Mouse (Mus musculus) forebrain, embryonic 13.5 days (tissue): ENCODE results near the gene Eif4e1b. TPM values are rescaled to one million over a fixed set of nuclear protein-coding genes. Genes with fewer than 3 reads are reported as not detected.

ENCODE experiments used
- ATAC-seq: fragments of 200-750 bp; cut with Nextera tagmentation; 2 replicates; pipeline ENCODE4 v1.8.0; 2017
- H3K27ac ChIP-seq: fragments of 300-500 bp; sonication (generic); 2 replicates; pipeline ENCODE4 v1.5.1; 2015; ENCODE audit warnings: inconsistent platforms, mild to moderate bottlenecking, moderate library complexity
- H3K27me3 ChIP-seq: fragments of 300-500 bp; sonication (generic); 2 replicates; pipeline ENCODE4 v1.6.1; 2015; ENCODE audit warnings: mild to moderate bottlenecking, inconsistent platforms
- H3K36me3 ChIP-seq: fragments of 300-500 bp; sonication (generic); 2 replicates; pipeline ENCODE4 v1.6.1; 2015; ENCODE audit warnings: mild to moderate bottlenecking, inconsistent platforms; ENCODE audit not compliant: poor library complexity, severe bottlenecking
- H3K4me1 ChIP-seq: fragments of 300-500 bp; sonication (generic); 2 replicates; pipeline ENCODE4 v1.6.1; 2015; ENCODE audit warnings: inconsistent platforms
- H3K4me2 ChIP-seq: fragments of 300-500 bp; sonication (generic); 2 replicates; pipeline ENCODE4 v1.6.1; 2015; ENCODE audit warnings: inconsistent platforms, mild to moderate bottlenecking, moderate library complexity
- H3K4me3 ChIP-seq: fragments of 300-500 bp; sonication (generic); 2 replicates; pipeline ENCODE4 v1.5.1; 2015; ENCODE audit warnings: mild to moderate bottlenecking, inconsistent platforms
- H3K9ac ChIP-seq: fragments of 300-500 bp; sonication (generic); 2 replicates; pipeline ENCODE4 v1.6.1; 2015; ENCODE audit warnings: mild to moderate bottlenecking, inconsistent platforms
- H3K9me3 ChIP-seq: fragments of 300-500 bp; sonication (generic); replicated peaks from 2 replicates; pipeline ENCODE4 v1.6.1; 2016; ENCODE audit warnings: inconsistent platforms
- WGBS: fragments of 180-500 bp; shearing (Covaris S2); methylation state at CpG from one replicate; pipeline ENCODE4 v1.1.7; 2015; 5-methylcytosine and 5-hydroxymethylcytosine counted together
- polyA plus RNA-seq: library from polyadenylated mRNA; unstranded; fragments of >200 nt; fragmentation: Nextera tagmentation; extraction: Ambion mirVana; gene quantifications from 2 replicates; pipeline ENCODE4 v1.2.1, GENCODE M21; 2015

The Eif4e1b gene
- polyA plus RNA-seq, 1 experiment from 2014 or later = not detected

DNA sequence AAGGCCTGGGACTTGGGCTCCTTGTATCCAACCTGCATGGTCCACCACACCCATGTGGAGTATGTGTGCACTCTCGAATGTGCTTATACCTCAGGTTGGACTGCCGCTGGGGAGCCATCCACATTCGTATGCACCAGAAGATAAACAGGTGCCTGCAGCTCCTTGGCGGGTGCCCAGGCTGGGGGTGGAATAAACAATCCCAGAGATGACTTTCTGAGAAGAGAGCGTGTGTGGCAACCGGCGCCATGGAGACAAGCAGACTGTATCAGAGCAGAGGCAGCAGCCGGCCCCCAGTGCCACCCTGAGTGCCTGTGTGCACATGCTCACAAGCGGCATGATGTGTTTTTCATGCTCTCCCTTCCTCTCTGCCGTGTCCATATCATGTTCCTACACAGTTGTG, 31.1 kb upstream of the Eif4e1b start:
- H3K9me3 ChIP-seq = no peaks in the 10 kb centered on the region
- H3K27me3 ChIP-seq = peaks cover 33% of the 10 kb centered on the region
- no peaks in the 10 kb centered on the region; the same call in 1 of the 2 replicates for H3K36me3 ChIP-seq
- WGBS = 57% methylated on average over 10 of the region's 10 CpGs
- no peak overlapping the region for H3K4me3 ChIP-seq
- no peak overlapping the region for H3K9ac ChIP-seq
- H3K4me2 ChIP-seq = no peak overlapping the region
- no peak for ATAC-seq
- H3K4me1 ChIP-seq = peaks cover 67% of the 10 kb centered on the region
- H3K27ac ChIP-seq = 0 out of 2 replicates have a peak overlapping the region, but pooled peaks have one; percentile 2

DNA sequence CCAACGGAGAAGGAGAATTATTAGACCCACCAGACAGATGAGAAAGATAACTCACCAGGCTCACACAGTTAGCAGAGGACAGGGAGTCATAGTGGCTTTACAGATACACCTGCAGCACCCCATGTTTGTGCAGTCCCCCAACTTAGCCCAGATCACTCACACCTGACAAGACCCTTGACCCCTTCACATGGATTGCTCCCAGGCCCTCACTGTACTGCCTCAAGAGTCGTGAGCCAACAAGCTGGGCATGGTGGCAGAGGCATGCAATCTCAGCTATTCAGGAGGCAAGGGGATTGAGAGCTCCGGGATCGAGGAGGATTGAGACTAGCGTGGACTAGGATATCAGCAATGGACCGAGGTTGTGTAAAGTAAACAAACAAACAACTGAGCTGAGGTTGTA, 30.1 kb upstream of the Eif4e1b start:
- peaks cover 62% of the 10 kb centered on the region for H3K4me1 ChIP-seq
- no peak for ATAC-seq

DNA sequence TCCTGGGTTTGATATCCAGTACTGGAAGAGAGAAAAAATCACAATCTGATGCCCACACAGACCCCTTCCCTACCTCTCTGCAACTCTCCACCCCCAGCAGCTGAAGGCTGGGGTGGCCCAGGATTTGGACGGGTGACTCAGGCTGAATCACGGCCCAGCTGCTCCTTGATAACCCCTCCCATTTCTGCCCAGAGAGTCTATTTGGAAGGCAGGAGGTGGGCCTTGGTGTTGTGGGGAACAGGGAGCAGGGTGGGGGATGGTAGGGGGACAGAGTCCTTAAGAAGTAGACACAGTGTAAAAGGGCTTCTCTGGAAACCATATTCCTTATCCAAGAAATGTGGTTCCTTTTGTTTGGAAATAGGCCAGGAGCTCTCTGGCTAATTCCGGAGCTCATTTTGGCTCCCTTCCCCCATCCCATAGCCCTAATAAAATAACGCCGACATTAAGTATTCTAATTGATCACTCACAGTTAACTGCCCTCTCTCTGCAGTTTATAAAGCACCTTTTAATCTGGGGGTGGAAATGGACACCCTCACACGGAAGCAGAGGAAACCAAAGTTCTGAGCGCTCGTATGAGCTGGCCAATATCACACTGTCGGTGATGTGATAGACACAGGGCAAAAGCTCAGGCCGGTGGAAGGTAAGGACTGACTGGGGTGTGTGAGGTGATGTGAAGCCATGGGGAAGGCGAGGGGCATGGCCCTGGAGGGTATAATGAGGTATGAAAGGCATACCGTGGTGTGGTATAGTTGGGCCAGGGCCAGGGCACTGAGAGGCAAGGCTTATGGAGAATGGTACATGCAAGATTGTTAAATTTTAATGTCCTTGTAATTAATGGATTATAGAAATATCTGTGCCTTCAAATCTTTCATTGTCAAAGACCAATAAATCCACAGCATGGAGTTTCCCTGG, 29.4 kb upstream of the Eif4e1b start:
- peaks cover 33% of the 10 kb centered on the region for H3K27me3 ChIP-seq

More for the DNA sequence above, 30.1 kb upstream of the Eif4e1b start:
- Histone ChIP-seq H3K27ac (no peak overlapping the region), H3K36me3 (no peaks in the 10 kb centered on the region), H3K9ac (no peak overlapping the region), H3K27me3 (peaks cover 33% of the 10 kb centered on the region), H3K9me3 (no peaks in the 10 kb centered on the region), H3K4me2 (no peak overlapping the region), H3K4me3 (no peak overlapping the region)
- 64% methylated on average over 6 of the region's 6 CpGs for WGBS

DNA sequence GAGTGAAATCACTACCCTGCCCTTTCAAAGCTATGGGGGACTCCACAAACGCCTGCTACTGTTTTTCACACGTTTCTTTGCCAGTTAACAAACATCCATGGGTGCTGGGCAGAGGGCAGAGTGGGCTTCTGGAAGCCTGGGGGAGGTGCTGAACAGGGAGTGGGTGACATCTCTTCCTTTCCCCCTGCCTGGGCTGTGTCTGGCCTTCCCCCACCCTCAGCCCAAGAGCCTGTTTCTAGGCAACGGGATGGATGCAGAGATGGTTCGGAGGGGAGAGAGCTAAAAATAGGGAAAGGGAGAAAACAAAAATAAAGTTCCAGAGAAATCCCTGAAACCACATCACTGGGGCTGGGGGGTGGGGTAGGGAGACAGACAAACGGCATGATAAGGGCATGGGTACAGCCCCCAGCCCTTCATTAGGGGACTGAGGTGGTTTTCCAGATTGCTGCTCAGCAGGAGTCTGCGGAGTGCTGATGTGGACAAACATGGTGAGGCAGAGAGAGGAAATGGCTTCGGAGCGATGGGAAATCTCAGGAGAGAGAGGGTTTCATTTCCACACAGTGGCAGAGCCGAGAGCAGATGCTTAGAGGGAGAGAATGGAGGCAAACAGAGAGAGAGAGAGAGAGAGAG, 28.5 kb upstream of the Eif4e1b start:
- no peak for ATAC-seq
- H3K9ac ChIP-seq = peak overlapping the region; percentile 31; the same call in 1 of the 2 replicates
- H3K4me2 ChIP-seq = peak overlapping the region; percentile 25
- no peaks in the 10 kb centered on the region for H3K9me3 ChIP-seq
- no peaks in the 10 kb centered on the region for H3K36me3 ChIP-seq
- peaks cover 35% of the 10 kb centered on the region for H3K27me3 ChIP-seq
- H3K27ac ChIP-seq = peak overlapping the region; percentile 72
- H3K4me1 ChIP-seq = peaks cover 70% of the 10 kb centered on the region
- H3K4me3 ChIP-seq = no peak overlapping the region
- WGBS = 22% methylated on average over 9 of the region's 9 CpGs

More for the DNA sequence above, 29.4 kb upstream of the Eif4e1b start:
- 37% methylated on average over 12 of the region's 12 CpGs for WGBS
- no peak for ATAC-seq
- no peaks in the 10 kb centered on the region for H3K36me3 ChIP-seq
- H3K27ac ChIP-seq = no peak overlapping the region
- H3K9ac ChIP-seq = no peak overlapping the region
- peak overlapping the region; percentile 15; the same call in 1 of the 2 replicates for H3K4me2 ChIP-seq
- no peaks in the 10 kb centered on the region for H3K9me3 ChIP-seq
- H3K4me1 ChIP-seq = peaks cover 67% of the 10 kb centered on the region
- no peak overlapping the region for H3K4me3 ChIP-seq

DNA sequence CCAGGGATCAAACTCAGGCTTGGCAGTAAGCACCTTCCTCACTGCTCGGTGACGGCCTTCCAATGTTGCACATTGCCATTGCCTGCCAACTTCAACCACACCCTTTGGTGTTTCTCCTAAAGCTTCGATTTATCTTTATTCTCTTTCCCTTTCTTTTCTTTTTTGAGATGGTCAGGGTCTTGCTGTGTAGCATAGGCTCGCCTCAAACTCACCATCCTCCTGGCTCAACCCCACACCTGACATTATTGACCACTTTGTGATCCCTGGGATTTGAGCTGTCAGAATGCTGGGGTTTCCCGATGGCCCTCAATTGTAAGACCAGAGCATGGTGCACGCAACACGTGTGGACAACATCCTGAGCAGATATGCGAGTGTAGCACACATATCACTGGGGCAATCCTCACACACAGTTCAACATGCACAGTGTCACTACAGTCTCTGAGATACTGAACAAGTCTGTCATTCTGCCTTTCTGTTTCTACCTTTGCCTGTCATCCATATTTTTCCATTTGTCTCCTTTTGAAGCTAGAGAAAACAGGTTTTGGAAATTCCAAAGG, 27.6 kb upstream of the Eif4e1b start:
- 87% methylated on average over 8 of the region's 8 CpGs for WGBS
- Histone ChIP-seq H3K4me3 (no peak overlapping the region), H3K27ac (peak overlapping the region; percentile 72; the same call in 1 of the 2 replicates), H3K9me3 (no peaks in the 10 kb centered on the region), H3K4me2 (no peak overlapping the region), H3K27me3 (peaks cover 34% of the 10 kb centered on the region), H3K9ac (no peak overlapping the region), H3K36me3 (no peaks in the 10 kb centered on the region), H3K4me1 (peaks cover 76% of the 10 kb centered on the region)
- ATAC-seq = no peak

DNA sequence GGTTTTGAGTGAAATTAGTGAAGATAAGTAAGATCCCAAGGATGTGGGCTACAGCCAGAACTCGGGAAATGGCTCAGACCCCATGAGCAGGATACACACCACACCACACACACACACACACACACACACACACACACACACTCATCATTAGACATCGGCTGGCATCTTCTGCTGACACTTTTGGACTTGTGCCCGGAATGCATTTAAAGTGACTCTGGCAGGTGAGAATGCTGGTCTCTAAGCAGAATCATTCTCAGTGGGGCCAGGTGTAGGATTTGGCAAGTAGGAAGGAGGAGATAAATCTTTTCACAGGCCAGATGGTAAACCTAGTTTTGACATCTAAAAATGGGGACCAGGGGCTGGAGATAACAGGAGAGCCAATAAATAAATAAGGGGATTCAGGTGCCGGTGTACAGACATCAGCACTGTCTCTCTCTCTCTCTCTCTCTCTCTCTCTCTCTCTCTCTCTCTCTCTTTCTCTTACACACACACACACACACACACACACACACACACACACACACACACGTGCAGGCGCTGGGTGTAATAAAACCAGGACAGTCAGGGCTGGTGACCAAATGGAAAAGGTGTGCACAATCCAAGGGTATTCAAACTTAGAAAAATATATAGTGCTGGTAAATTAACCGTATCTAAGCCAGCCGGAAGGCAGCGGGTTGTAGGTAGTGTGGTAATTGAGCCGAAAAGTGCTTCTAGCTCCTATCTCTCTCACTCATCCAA, 26.5 kb upstream of the Eif4e1b start:
- Histone ChIP-seq H3K9me3 (no peaks in the 10 kb centered on the region), H3K4me3 (peak overlapping the region; percentile 46), H3K27ac (peak overlapping the region; percentile 95), H3K27me3 (peaks cover 32% of the 10 kb centered on the region), H3K4me1 (peaks cover 76% of the 10 kb centered on the region), H3K9ac (peak overlapping the region; percentile 61), H3K4me2 (peak overlapping the region; percentile 76), H3K36me3 (no peaks in the 10 kb centered on the region)
- ATAC-seq = peak; percentile 3; the same call in 1 of the 2 replicates
- 29% methylated on average over 10 of the region's 10 CpGs for WGBS

DNA sequence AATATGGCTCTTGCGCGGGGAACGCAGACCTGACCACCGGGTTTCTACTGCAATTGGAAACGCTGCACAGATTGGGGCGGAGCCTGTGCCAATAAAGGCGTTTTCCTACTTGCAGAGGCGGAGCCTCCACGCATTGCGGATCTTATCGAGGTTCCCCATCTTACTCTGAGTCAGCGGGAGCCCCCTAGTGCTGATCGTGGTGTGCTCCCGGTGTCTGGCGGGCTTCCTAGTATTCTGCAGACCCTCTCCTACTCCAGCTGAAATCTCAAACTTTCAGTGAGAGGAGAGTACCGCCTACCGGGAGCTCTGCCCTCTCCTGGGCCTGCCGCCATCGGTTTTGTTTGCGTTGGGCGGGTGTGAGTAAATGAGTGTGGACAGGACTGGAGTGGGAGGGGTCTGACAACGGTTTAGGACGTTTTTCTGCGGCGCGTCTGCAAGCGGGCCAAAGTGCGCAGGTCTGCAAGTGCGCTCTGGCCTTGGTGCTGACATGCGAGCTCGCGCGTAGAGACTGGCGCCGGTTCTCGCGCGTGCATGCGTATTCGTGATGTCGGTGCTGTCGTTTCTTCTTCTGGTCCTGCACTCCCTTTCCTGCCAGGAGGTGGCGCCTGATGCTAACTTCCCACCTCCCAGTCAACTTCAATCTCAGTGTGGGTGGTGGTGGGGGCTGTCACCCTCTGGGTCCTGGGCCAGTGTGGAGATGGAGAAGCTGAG, 25.6 kb upstream of the Eif4e1b start:
- no peaks in the 10 kb centered on the region for H3K36me3 ChIP-seq
- peak overlapping the region; percentile 76 for H3K4me2 ChIP-seq
- peak overlapping the region; percentile 46 for H3K4me3 ChIP-seq
- peak; percentile 82 for ATAC-seq
- peak overlapping the region; percentile 61 for H3K9ac ChIP-seq
- H3K4me1 ChIP-seq = peaks cover 66% of the 10 kb centered on the region
- under 1% methylated on average over 43 of the region's 43 CpGs for WGBS
- H3K27me3 ChIP-seq = peaks cover 34% of the 10 kb centered on the region
- no peaks in the 10 kb centered on the region for H3K9me3 ChIP-seq
- peak overlapping the region; percentile 95 for H3K27ac ChIP-seq

DNA sequence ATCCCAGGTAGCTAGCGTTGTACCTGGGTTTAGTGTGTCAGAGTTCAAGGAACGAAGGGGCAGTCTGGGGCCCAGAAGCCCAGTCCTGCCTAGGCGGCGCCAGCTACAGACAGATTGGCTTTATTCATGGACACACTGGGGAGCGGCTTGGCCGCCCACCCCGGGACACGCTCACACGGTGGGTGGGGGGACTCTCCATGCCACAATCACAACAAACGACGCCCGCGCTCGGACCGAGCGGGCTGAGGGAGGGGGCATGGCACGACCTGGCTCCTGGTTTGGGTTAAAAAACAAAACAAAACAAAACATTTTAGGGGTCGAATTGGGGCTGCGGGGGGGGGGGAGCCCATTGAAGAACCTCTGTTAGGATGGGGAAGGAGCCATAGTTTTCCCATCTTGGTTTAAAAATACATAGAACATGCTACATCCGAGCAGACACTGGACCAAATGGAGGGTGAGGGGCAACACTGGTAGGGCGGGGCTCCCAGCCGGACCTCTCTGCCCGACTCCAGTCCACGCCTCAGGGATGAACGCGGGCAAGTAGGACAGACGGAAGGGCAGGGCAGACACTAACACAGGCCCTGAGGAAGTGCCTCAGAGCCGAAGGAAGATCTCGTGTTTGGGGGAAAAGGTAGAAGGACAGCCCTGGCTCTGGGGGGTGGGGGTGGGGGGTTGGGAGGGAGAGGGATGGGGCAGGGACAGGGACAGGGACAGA, 24.9 kb upstream of the Eif4e1b start:
- under 1% methylated on average over 29 of the region's 29 CpGs for WGBS
- no peak for ATAC-seq
- peaks cover 63% of the 10 kb centered on the region for H3K4me1 ChIP-seq
- peak overlapping the region; percentile 95 for H3K27ac ChIP-seq
- H3K9ac ChIP-seq = peak overlapping the region; percentile 61
- peak overlapping the region; percentile 76 for H3K4me2 ChIP-seq
- peak overlapping the region; percentile 46 for H3K4me3 ChIP-seq
- H3K27me3 ChIP-seq = peaks cover 41% of the 10 kb centered on the region
- no peaks in the 10 kb centered on the region for H3K36me3 ChIP-seq
- H3K9me3 ChIP-seq = no peaks in the 10 kb centered on the region

DNA sequence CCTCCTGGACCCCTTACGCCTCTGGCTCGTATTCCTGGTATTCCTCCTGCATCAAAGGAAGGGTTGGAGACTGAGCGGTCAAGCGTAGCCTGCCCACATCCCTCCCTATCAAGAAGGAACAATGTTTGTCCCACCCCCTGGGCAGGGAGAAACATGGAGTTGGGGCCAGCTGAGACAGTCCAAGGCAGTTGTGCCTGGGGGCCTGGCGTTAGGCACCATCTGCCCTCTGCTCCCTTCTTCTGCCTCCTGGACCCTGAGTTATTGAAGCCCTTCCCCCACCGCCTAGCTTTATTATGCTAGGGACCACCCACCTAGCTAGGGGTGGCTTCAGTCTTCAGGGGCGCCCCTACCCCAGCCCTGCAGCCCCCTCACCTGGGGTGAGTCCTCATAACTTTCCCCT, 24.3 kb upstream of the Eif4e1b start:
- H3K9me3 ChIP-seq = no peaks in the 10 kb centered on the region
- H3K36me3 ChIP-seq = no peaks in the 10 kb centered on the region
- H3K4me3 ChIP-seq = no peak overlapping the region
- H3K27ac ChIP-seq = no peak overlapping the region
- peaks cover 47% of the 10 kb centered on the region for H3K27me3 ChIP-seq
- peak overlapping the region; percentile 61; the same call in 1 of the 2 replicates for H3K9ac ChIP-seq
- H3K4me1 ChIP-seq = peaks cover 57% of the 10 kb centered on the region
- no peak for ATAC-seq
- H3K4me2 ChIP-seq = peak overlapping the region; percentile 76
- 3% methylated on average over 7 of the region's 7 CpGs for WGBS

DNA sequence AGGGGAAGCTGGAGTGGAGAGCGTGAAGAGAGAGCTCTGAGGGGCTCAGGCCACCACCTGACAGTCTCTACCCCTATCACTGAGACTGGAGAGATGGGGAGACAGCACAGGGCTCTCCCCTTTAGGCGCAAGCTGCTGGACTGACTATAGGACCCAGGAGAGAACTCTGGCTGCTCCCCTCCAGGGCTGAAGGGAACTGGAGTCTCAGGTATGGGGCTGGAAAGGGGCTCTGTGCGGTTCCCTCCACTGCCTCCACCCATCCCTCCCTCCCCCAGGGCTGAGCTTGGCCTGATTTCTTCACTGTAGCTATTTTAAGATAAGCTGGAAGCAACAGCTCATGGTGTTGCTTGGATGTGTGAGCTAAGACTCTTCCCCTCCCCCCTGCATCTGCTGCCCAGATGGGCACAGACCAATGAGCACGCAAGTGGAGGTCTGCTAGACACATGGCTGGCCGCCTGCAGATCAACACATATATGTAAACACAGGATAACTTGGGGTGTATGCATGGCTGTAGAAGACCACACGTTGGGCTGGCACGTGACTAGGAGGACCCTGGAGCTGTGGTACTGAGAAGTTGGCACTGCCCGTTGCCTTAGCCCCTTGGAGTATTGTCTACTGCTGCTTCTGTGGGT, 23.5 kb upstream of the Eif4e1b start:
- no peak overlapping the region for H3K9ac ChIP-seq
- peaks cover 57% of the 10 kb centered on the region for H3K4me1 ChIP-seq
- H3K4me2 ChIP-seq = no peak overlapping the region
- WGBS = 67% methylated on average over 8 of the region's 8 CpGs
- no peaks in the 10 kb centered on the region for H3K9me3 ChIP-seq
- ATAC-seq = no peak
- H3K27me3 ChIP-seq = peaks cover 54% of the 10 kb centered on the region
- H3K27ac ChIP-seq = peak overlapping the region; percentile 31; the same call in 1 of the 2 replicates
- no peaks in the 10 kb centered on the region for H3K36me3 ChIP-seq
- H3K4me3 ChIP-seq = no peak overlapping the region
